Mouse (Mus musculus): Measurements from ENCODE around the gene Mpp3. TPM values are rescaled to one million over a fixed set of nuclear protein-coding genes. Genes with fewer than 3 reads are reported as not detected.

Mpp3 gene
- polyA plus RNA-seq, 1 experiment from 2014 or later: 41.0 TPM

DNA sequence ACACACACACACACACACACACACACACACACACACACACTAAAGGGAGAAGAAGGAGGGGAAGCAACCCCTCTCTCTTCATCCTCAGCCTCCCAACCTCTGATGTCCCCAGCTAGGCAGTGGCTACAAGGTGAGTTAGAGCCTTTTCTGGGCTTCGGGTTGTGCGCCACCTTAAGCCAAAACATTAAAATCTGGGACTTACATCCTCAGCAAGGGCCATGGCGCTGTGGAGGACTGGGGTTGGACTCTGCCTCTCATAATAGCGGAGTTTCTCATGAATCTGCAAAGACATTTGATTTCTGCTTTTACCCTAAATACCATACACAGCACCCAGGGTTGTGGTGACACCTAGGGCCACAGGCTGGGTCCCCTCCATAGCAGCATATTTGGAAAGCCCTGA lies 3.4 kb downstream of the Mpp3 start:
- peak overlapping the region; percentile 82 for H3K9ac ChIP-seq
- H3K36me3 ChIP-seq (ENCODE audit: poor library complexity, severe bottlenecking): peaks cover 31% of the 10 kb centered on the region
- H3K4me2 ChIP-seq: peak overlapping the region; percentile 76
- H3K27ac ChIP-seq: no peak overlapping the region
- 0 out of 2 replicates have a peak overlapping the region, but pooled peaks have one; percentile 66 for H3K4me3 ChIP-seq
- no peaks in the 10 kb centered on the region for H3K9me3 ChIP-seq (replicated peaks)
- H3K27me3 ChIP-seq: no peaks in the 10 kb centered on the region
- 85% methylated on average over 4 of the region's 4 CpGs for WGBS
- H3K4me1 ChIP-seq: peaks cover 45% of the 10 kb centered on the region
- ATAC-seq: no peak

DNA sequence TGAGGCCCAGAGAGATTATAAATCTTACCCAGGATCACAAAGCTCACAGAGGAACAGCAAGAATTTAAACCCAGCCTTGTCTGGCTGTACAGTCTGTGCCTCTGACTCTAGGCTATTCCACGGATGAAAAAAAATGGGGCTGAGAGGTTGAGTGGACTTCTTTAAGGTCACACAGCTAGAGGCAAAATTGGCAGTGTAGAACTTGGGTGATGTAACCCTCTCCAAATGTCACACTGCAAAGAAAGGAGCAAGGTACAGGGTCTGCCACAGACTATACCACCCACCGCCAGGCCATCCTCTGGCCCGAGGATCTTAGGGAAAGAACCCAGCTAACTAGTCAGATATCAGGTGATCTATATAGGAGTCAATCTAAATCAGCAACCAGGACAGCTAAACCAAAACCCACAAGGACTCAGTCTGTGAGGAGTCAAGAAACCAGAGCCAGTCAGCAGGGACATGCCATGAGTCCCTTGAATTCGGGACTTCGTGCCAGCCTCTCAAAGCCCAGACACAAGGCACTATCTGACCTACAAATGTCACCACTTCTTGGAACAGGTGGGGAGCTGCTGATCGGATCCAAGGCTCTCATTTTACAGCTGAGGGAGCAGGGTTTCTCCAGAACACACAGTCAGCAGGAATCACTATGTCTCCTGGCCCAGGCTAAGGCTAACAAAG lies 4.0 kb downstream of the Mpp3 start:
- Histone ChIP-seq H3K36me3 (ENCODE audit: poor library complexity, severe bottlenecking) (peaks cover 31% of the 10 kb centered on the region), H3K9ac (peak overlapping the region; percentile 34; the same call in 1 of the 2 replicates), H3K4me3 (0 out of 2 replicates have a peak overlapping the region, but pooled peaks have one; percentile 3), H3K27ac (no peak overlapping the region), H3K27me3 (no peaks in the 10 kb centered on the region), H3K9me3 (replicated peaks) (no peaks in the 10 kb centered on the region), H3K4me2 (peak overlapping the region; percentile 76; the same call in 1 of the 2 replicates), H3K4me1 (peaks cover 50% of the 10 kb centered on the region)
- ATAC-seq: no peak
- WGBS: 82% methylated on average over 6 of the region's 6 CpGs

DNA sequence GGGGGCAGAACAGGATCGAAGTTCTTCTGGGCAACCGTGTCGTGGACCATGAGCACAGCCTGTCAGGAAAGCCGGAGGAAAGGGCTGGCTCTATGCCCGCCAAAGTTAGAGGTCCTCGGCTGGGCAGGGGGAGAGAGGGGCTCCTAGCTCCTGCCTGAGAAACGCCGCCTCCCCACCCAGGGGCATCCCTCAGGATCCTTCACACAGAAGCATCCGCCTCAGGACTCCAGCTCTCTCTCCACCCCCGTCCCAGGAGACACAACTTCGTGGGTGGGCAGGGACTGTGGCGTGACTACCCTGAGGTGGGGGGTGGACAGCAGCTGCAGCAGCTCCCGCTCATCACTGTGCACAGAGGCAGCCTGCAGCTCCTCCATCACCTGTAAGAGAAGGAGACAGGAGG lies 4.9 kb downstream of the Mpp3 start:
- no peak for ATAC-seq
- Histone ChIP-seq H3K36me3 (ENCODE audit: poor library complexity, severe bottlenecking) (peaks cover 38% of the 10 kb centered on the region), H3K9me3 (replicated peaks) (no peaks in the 10 kb centered on the region), H3K27me3 (no peaks in the 10 kb centered on the region), H3K9ac (peak overlapping the region; percentile 34; the same call in 1 of the 2 replicates), H3K4me2 (no peak overlapping the region), H3K27ac (peak overlapping the region; percentile 19; the same call in 1 of the 2 replicates), H3K4me1 (peaks cover 50% of the 10 kb centered on the region), H3K4me3 (no peak overlapping the region)
- 85% methylated on average over 13 of the region's 13 CpGs for WGBS

DNA sequence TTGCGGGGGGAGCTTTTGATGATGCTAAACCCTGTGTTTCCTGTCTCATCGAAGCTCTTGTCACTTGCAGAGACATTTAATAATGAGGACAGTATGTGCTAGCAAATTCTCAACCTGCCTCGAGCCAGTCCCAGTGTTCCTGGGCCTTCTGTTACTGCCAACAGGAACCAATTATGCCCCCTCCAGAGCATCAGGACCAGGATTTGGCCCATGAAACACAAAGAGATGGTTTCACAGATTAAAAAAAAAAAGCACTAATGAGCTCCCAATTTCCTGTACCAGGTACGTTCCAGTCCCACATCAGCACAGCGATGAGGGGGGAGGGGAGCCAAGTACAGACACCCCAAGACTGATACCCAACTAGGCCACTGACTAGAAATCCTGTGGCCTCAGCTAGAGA lies 7.1 kb downstream of the Mpp3 start:
- Histone ChIP-seq H3K36me3 (ENCODE audit: poor library complexity, severe bottlenecking) (peaks cover 60% of the 10 kb centered on the region), H3K9me3 (replicated peaks) (no peaks in the 10 kb centered on the region), H3K4me3 (no peak overlapping the region), H3K27ac (no peak overlapping the region), H3K27me3 (no peaks in the 10 kb centered on the region), H3K4me2 (no peak overlapping the region), H3K4me1 (peaks cover 38% of the 10 kb centered on the region), H3K9ac (no peak overlapping the region)
- WGBS: 80% methylated on average over 5 of the region's 5 CpGs
- no peak for ATAC-seq

DNA sequence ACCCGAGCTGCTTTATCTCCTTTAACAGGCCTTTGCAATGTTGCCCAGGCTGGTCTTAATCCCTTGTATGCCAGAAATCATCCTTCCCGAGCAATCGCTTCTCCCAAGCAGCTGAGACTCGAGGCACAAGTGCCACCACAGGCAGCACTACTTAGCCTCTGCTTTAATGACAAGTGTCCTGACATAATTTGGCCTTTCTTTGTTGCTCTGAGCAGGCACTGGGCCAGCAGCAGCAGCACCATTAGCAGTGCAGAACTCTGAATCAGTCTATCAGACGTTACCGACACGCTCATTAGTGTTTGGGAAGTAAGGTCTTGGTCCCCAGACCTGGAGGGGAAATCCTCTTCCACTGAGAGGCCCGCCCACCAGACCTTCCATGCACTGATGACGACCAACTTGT lies 8.5 kb downstream of the Mpp3 start:
- Histone ChIP-seq H3K9me3 (replicated peaks) (no peaks in the 10 kb centered on the region), H3K4me1 (peaks cover 28% of the 10 kb centered on the region), H3K27me3 (no peaks in the 10 kb centered on the region), H3K9ac (no peak overlapping the region; the same call in 1 of the 2 replicates), H3K36me3 (ENCODE audit: poor library complexity, severe bottlenecking) (peaks cover 75% of the 10 kb centered on the region), H3K4me3 (no peak overlapping the region), H3K4me2 (no peak overlapping the region), H3K27ac (peak overlapping the region; percentile 66)
- ATAC-seq: peak; percentile 19; the same call in 1 of the 2 replicates
- 42% methylated on average over 9 of the region's 9 CpGs for WGBS

DNA sequence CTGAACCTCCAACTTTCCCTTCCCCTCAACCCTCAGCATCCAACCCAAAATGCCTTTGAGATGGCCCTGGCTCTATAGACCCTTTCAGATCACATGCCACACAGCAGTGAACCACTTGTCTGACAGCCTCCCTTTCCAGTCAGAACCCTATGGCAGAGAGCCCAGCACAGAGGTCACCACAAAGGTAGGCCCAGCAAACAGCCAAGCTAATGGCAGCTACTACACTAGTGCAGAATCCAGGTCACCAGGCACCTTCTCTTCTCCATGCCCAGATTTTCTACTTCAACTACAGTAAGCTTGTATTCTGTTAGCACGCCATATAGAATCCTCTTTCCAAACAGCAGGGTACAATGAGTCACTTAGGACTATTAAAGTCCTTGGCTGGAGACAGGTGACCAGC lies 12.1 kb downstream of the Mpp3 start:
- no peak for ATAC-seq
- Histone ChIP-seq H3K9me3 (replicated peaks) (no peaks in the 10 kb centered on the region), H3K36me3 (ENCODE audit: poor library complexity, severe bottlenecking) (peaks cover 77% of the 10 kb centered on the region), H3K27ac (no peak overlapping the region), H3K4me3 (no peak overlapping the region), H3K9ac (no peak overlapping the region), H3K4me2 (no peak overlapping the region), H3K27me3 (no peaks in the 10 kb centered on the region), H3K4me1 (peaks cover 25% of the 10 kb centered on the region)
- 94% methylated on average over 1 of the region's 1 CpGs for WGBS

DNA sequence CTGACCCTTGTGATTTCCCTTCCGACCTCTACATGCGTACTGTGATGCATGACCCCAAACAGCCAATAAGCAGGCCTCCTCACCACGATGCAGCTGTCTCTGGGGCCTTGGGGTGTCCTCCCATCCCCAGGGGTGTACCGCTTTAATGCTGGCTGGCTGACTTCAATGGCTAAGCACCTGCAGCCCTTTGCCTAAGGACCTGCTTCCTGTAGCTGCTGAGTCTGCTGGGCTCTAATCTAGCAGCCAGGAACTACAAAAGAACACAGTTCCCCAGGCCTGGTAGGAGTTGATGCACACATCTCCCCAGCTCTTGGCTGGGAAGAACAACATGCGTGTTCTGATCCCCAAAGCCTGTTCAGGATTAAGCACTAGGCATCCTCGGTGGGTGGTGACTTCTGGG lies 12.8 kb downstream of the Mpp3 start:
- H3K9ac ChIP-seq: no peak overlapping the region
- no peak overlapping the region for H3K4me2 ChIP-seq
- H3K27ac ChIP-seq: no peak overlapping the region
- no peaks in the 10 kb centered on the region for H3K9me3 ChIP-seq (replicated peaks)
- ATAC-seq: no peak
- H3K36me3 ChIP-seq (ENCODE audit: poor library complexity, severe bottlenecking): peaks cover 82% of the 10 kb centered on the region
- no peaks in the 10 kb centered on the region for H3K27me3 ChIP-seq
- no peak overlapping the region for H3K4me3 ChIP-seq
- peaks cover 31% of the 10 kb centered on the region for H3K4me1 ChIP-seq
- WGBS: 66% methylated on average over 6 of the region's 6 CpGs

DNA sequence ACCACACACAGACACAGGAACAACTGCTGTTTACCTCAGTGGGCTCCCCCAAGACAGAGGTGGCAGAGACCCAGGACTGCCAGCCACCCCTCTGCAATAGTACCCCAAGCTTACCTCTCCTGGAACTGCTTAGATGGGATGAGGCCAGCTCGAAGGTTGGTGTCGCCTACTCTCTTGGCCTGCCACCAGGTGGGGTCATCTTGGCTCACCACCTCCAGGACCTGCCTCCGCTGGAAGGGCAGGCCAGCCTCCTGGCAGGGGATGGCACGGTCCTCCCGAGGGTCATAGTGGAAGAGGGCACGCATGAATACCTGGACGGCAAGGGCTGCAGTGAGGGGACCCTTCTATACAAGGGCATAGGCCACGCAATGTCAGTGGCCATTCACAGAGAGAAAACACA lies 15.1 kb downstream of the Mpp3 start:
- WGBS: 89% methylated on average over 8 of the region's 8 CpGs

DNA sequence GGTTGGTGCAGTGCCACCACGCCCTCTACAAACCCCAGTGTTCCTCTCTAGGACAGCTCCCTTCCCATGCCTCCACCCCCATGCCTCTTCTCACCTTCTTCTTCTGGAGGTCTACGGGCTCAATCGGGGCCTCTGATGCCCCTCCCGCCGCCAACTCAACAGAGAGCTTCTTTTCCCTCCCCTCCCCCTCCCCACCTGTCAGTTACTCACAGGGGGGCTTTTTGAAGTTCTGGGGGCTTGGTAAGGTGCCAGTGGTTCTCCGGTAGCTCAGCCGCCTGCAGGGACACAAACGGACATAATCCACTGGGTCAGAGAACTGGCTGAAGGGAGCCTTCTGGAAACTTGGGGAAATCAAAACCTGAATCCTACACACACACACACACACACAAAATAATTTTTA lies 16.8 kb downstream of the Mpp3 start:
- H3K27me3 ChIP-seq: no peaks in the 10 kb centered on the region

More for the DNA sequence above, 15.1 kb downstream of the Mpp3 start:
- Histone ChIP-seq H3K27ac (no peak overlapping the region), H3K4me2 (no peak overlapping the region), H3K9ac (no peak overlapping the region), H3K4me1 (peaks cover 33% of the 10 kb centered on the region), H3K4me3 (no peak overlapping the region), H3K9me3 (replicated peaks) (no peaks in the 10 kb centered on the region), H3K36me3 (ENCODE audit: poor library complexity, severe bottlenecking) (peaks cover 94% of the 10 kb centered on the region), H3K27me3 (no peaks in the 10 kb centered on the region)
- ATAC-seq: no peak

DNA sequence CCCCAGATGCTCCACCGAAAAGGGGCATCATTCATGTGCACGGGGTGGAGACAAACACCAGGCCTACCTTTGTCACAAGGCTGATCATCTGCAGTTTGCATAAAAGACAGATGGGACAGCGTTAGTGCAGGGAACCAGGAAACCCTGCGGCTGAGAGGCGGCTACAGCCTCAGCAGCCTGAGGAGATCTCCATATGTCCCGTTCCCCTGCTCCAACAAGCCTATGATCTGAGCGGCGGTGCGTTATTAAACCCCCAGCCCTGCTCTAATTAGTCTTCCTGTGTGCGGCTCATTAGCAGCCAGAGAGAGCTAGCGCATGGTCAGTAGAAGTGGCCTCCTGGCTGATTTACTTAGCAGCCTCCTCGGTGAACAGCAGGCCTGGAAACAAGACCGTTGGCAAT lies 18.1 kb downstream of the Mpp3 start:
- WGBS: 16% methylated on average over 13 of the region's 13 CpGs
- Histone ChIP-seq H3K4me2 (no peak overlapping the region), H3K36me3 (ENCODE audit: poor library complexity, severe bottlenecking) (peaks cover 89% of the 10 kb centered on the region), H3K4me1 (peaks cover 38% of the 10 kb centered on the region), H3K9me3 (replicated peaks) (no peaks in the 10 kb centered on the region), H3K27ac (peak overlapping the region; percentile 90), H3K9ac (0 out of 2 replicates have a peak overlapping the region, but pooled peaks have one; percentile 30), H3K27me3 (no peaks in the 10 kb centered on the region), H3K4me3 (no peak overlapping the region)
- ATAC-seq: peak; percentile 92

More for the DNA sequence above, 16.8 kb downstream of the Mpp3 start:
- H3K4me3 ChIP-seq: no peak overlapping the region
- H3K36me3 ChIP-seq (ENCODE audit: poor library complexity, severe bottlenecking): peaks cover 90% of the 10 kb centered on the region
- H3K9me3 ChIP-seq (replicated peaks): no peaks in the 10 kb centered on the region
- no peak for ATAC-seq
- no peak overlapping the region for H3K9ac ChIP-seq
- WGBS: 63% methylated on average over 8 of the region's 8 CpGs
- H3K4me1 ChIP-seq: peaks cover 38% of the 10 kb centered on the region
- peak overlapping the region; percentile 90; the same call in 1 of the 2 replicates for H3K27ac ChIP-seq
- H3K4me2 ChIP-seq: no peak overlapping the region

DNA sequence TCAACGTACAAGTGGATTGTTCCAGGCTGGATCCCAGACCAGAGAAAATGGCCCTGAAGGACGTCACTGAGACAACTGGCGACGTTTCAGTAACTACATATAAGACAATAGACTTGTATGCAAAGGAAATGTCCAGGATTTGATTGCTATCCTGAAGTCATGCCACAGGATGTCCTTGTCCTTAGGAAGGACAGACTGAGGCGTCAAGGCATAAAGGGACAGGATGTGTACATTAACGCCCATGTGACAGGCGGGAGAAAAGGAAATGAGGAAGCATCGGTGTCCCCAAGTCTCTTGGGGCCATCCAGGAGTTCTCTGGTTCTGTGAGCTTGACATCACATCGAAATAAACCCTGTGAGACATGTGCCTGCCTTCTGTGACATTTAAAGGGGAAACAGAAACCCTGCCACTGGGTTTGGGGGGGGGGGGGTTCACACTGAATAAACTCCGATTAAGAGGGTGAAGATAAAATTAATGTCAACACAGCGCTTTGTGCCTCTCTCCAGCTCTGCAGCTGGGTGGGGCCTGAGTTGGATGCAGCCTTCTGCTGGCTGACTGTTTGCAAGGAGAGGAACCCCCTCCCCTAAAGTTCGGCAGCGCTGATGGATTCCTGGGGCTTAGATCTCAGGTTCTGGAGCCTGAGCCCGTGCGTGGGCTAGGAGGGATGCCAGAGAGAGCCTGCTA lies 19.2 kb downstream of the Mpp3 start:
- Histone ChIP-seq H3K4me3 (no peak overlapping the region), H3K27me3 (no peaks in the 10 kb centered on the region), H3K36me3 (ENCODE audit: poor library complexity, severe bottlenecking) (peaks cover 89% of the 10 kb centered on the region), H3K4me2 (no peak overlapping the region), H3K9me3 (replicated peaks) (no peaks in the 10 kb centered on the region), H3K27ac (peak overlapping the region; percentile 90), H3K9ac (no peak overlapping the region; the same call in 1 of the 2 replicates), H3K4me1 (peaks cover 38% of the 10 kb centered on the region)
- ATAC-seq: no peak
- 91% methylated on average over 15 of the region's 15 CpGs for whole genome bisulfite sequencing

DNA sequence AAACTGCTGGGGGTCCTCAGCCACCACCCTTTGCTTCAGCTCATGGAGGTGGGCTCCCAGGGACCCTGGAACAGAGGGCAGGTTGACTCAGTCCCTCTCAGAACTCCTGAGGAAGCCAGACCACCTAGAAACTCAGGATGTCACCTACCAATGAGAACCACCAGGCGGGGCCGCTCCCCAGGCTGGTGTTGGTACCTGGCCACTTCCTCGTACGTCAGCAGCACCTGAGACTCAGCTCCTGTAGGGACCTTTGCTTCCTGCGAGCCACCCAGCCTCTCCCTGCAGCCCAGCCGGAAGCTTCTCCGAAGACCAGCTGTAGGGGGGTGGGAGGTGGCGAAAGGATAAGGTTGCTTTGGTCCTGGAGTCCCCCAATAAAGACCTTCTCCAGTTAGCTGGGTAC lies 19.9 kb downstream of the Mpp3 start:
- H3K27me3 ChIP-seq: no peaks in the 10 kb centered on the region
- WGBS: 92% methylated on average over 8 of the region's 8 CpGs
- no peak overlapping the region for H3K4me2 ChIP-seq
- no peak overlapping the region for H3K4me3 ChIP-seq
- peaks cover 89% of the 10 kb centered on the region for H3K36me3 ChIP-seq (ENCODE audit: poor library complexity, severe bottlenecking)
- 0 out of 2 replicates have a peak overlapping the region, but pooled peaks have one; percentile 90 for H3K27ac ChIP-seq
- H3K9ac ChIP-seq: no peak overlapping the region
- ATAC-seq: no peak
- H3K4me1 ChIP-seq: peaks cover 38% of the 10 kb centered on the region
- H3K9me3 ChIP-seq (replicated peaks): no peaks in the 10 kb centered on the region
